Mouse (Mus musculus) hindbrain, postnatal 0 days (tissue): Measurements from ENCODE around the gene Smco2. TPM values are rescaled to one million over a fixed set of nuclear protein-coding genes. Genes with fewer than 3 reads are reported as not detected.
A peak's percentile ranks its signal among the peaks of the same experiment; 100 is the strongest.

Experiments
- ATAC-seq: fragments of 200-750 bp; cut with Nextera tagmentation; 2 replicates; pipeline ENCODE4 v1.8.0; 2017; ENCODE audit warnings: mild to moderate bottlenecking, moderate TSS enrichment, moderate library complexity
- DNase-seq: peaks from one replicate; pipeline ENCODE4 v3.0.0-alpha.2; 2015; ENCODE audit warnings: low spot score
- H3K27ac ChIP-seq: fragments of 300-500 bp; sonication (generic); 2 replicates; pipeline ENCODE4 v1.5.1; 2014; ENCODE audit warnings: mild to moderate bottlenecking
- H3K27me3 ChIP-seq: fragments of 300-500 bp; sonication (generic); 2 replicates; pipeline ENCODE4 v1.6.1; 2014; ENCODE audit warnings: low read length, mixed read lengths; ENCODE audit not compliant: insufficient read depth
- H3K36me3 ChIP-seq: fragments of 300-500 bp; sonication (generic); 2 replicates; pipeline ENCODE4 v1.6.1; 2014; ENCODE audit warnings: low read length, mixed read lengths; ENCODE audit not compliant: insufficient read depth
- H3K4me1 ChIP-seq: fragments of 300-500 bp; sonication (generic); 2 replicates; pipeline ENCODE4 v1.6.1; 2014; ENCODE audit warnings: antibody characterized with exemption, low read length, mixed read lengths; ENCODE audit not compliant: insufficient read depth
- H3K4me2 ChIP-seq: fragments of 300-500 bp; sonication (generic); 2 replicates; pipeline ENCODE4 v1.6.1; 2014; ENCODE audit warnings: low read depth, mild to moderate bottlenecking, low read length, moderate library complexity, mixed read lengths
- H3K4me3 ChIP-seq: fragments of 300-500 bp; sonication (generic); 2 replicates; pipeline ENCODE4 v1.5.1; 2014; ENCODE audit warnings: low read length
- H3K9ac ChIP-seq: fragments of 300-500 bp; sonication (generic); replicated peaks from 2 replicates; pipeline ENCODE4 v1.6.1; 2014; ENCODE audit warnings: mild to moderate bottlenecking, low read length, moderate library complexity, mixed read lengths
- H3K9me3 ChIP-seq: fragments of 300-500 bp; sonication (generic); 2 replicates; pipeline ENCODE4 v1.6.1; 2016; ENCODE audit warnings: low read length, mixed read lengths
- CTCF ChIP-seq: IDR thresholded peaks from 2 replicates; pipeline ENCODE4 v1.5.1; 2016; ENCODE audit warnings: antibody characterized with exemption, control low read depth, low read depth
- WGBS: fragments of 180-500 bp; shearing (Covaris S2); extraction: QIAGEN DNeasy Blood & Tissue Kit; methylation state at CpG from one replicate; pipeline ENCODE4 v1.1.7; 2014; 5-methylcytosine and 5-hydroxymethylcytosine counted together
- polyA plus RNA-seq: library from polyadenylated mRNA; unstranded; fragments of >200 nt; fragmentation: Nextera tagmentation; extraction: Ambion mirVana; gene quantifications from 2 replicates; pipeline ENCODE4 v1.2.1, GENCODE M21; 2015
- total RNA-seq: library from RNA; depleted of rRNA; stranded (reverse); fragments of >200 nt; gene quantifications from 2 replicates; pipeline ENCODE4 v1.2.3, GENCODE M21; 2014

Gene Smco2
- total and polyA plus RNA-seq, 2 experiments from 2014 or later: not detected

- DNase-seq (no peak), ATAC-seq (no peak)
- no peak overlapping the region for H3K9ac ChIP-seq
- H3K4me3 ChIP-seq: no peak overlapping the region
- H3K27ac ChIP-seq: no peak overlapping the region
- no peaks in the 10 kb centered on the region for H3K4me1 ChIP-seq
- peaks cover 3% of the 10 kb centered on the region; the same call in 1 of the 2 replicates for H3K9me3 ChIP-seq
- no peaks in the 10 kb centered on the region for H3K36me3 ChIP-seq
- no peak overlapping the region for H3K4me2 ChIP-seq
- WGBS: 96% methylated on average over 2 of the region's 2 CpGs
- H3K27me3 ChIP-seq: no peaks in the 10 kb centered on the region
- peak; percentile 40 for TF ChIP-seq CTCF
Measured at GRCm38 (mm10) chr6:146876820-146877219, 26.9 kb downstream of the Smco2 start.

GRCm38 (mm10) chr6:146877425-146878045 is 27.6 kb downstream of the Smco2 start:
- no peak overlapping the region for H3K9ac ChIP-seq
- no peak for DNase-seq
- H3K36me3 ChIP-seq: no peaks in the 10 kb centered on the region
- WGBS: 86% methylated on average over 12 of the region's 12 CpGs
- no peak for TF ChIP-seq CTCF
- no peaks in the 10 kb centered on the region for H3K27me3 ChIP-seq
- H3K4me2 ChIP-seq: no peak overlapping the region
- peaks cover 3% of the 10 kb centered on the region; the same call in 1 of the 2 replicates for H3K9me3 ChIP-seq
- H3K4me1 ChIP-seq: no peaks in the 10 kb centered on the region
- no peak overlapping the region for H3K27ac ChIP-seq
- no peak overlapping the region for H3K4me3 ChIP-seq
- no peak for ATAC-seq

GRCm38 (mm10) chr6:146878926-146879325 is 29.0 kb downstream of the Smco2 start:
- no peak for ATAC-seq
- Histone ChIP-seq H3K27me3 (no peaks in the 10 kb centered on the region), H3K27ac (no peak overlapping the region), H3K4me2 (no peak overlapping the region), H3K9ac (no peak overlapping the region), H3K36me3 (no peaks in the 10 kb centered on the region), H3K9me3 (peaks cover 3% of the 10 kb centered on the region; the same call in 1 of the 2 replicates), H3K4me1 (no peaks in the 10 kb centered on the region), H3K4me3 (no peak overlapping the region)
- 48% methylated on average over 10 of the region's 10 CpGs for WGBS
- no peak for TF ChIP-seq CTCF
- no peak for DNase-seq

- peaks cover 3% of the 10 kb centered on the region; the same call in 1 of the 2 replicates for H3K9me3 ChIP-seq
- no peaks in the 10 kb centered on the region for H3K36me3 ChIP-seq
- H3K27ac ChIP-seq: no peak overlapping the region
- H3K4me3 ChIP-seq: no peak overlapping the region
- no peaks in the 10 kb centered on the region for H3K4me1 ChIP-seq
- WGBS: 88% methylated on average over 9 of the region's 9 CpGs
- H3K9ac ChIP-seq: no peak overlapping the region
- H3K4me2 ChIP-seq: no peak overlapping the region
- no peak for ATAC-seq
- H3K27me3 ChIP-seq: no peaks in the 10 kb centered on the region
- TF ChIP-seq CTCF: no peak
- no peak for DNase-seq
Measured at GRCm38 (mm10) chr6:146879856-146880255, 30.0 kb downstream of the Smco2 start.

GRCm38 (mm10) chr6:146880296-146880695 is 30.4 kb downstream of the Smco2 start:
- H3K4me2 ChIP-seq: no peak overlapping the region
- whole genome bisulfite sequencing: 89% methylated on average over 4 of the region's 4 CpGs
- no peak for TF ChIP-seq CTCF
- no peaks in the 10 kb centered on the region for H3K4me1 ChIP-seq
- H3K36me3 ChIP-seq: no peaks in the 10 kb centered on the region
- ATAC-seq: no peak
- no peaks in the 10 kb centered on the region for H3K27me3 ChIP-seq
- no peak overlapping the region for H3K27ac ChIP-seq
- no peak for DNase-seq
- H3K9me3 ChIP-seq: peaks cover 3% of the 10 kb centered on the region; the same call in 1 of the 2 replicates
- no peak overlapping the region for H3K4me3 ChIP-seq
- no peak overlapping the region for H3K9ac ChIP-seq

- TF ChIP-seq CTCF: no peak
- ATAC-seq (no peak), DNase-seq (no peak)
- Histone ChIP-seq H3K36me3 (no peaks in the 10 kb centered on the region), H3K4me3 (no peak overlapping the region), H3K9me3 (no peaks in the 10 kb centered on the region), H3K27me3 (no peaks in the 10 kb centered on the region), H3K27ac (no peak overlapping the region), H3K9ac (no peak overlapping the region), H3K4me2 (no peak overlapping the region), H3K4me1 (no peaks in the 10 kb centered on the region)
- WGBS: 66% methylated on average over 13 of the region's 13 CpGs
Measured at GRCm38 (mm10) chr6:146881896-146882770, 32.2 kb downstream of the Smco2 start.
